Mouse (Mus musculus) mature B cell (primary cell): Measurements from ENCODE around the gene Nuak2.

Experiments used
- in situ Hi-C: fragments of 300-500 bp; cut with MboI; formaldehyde crosslinking; loops from 2 replicates; pipeline ENCODE4 v1.14.3; 2019

The Nuak2 gene

DNA sequence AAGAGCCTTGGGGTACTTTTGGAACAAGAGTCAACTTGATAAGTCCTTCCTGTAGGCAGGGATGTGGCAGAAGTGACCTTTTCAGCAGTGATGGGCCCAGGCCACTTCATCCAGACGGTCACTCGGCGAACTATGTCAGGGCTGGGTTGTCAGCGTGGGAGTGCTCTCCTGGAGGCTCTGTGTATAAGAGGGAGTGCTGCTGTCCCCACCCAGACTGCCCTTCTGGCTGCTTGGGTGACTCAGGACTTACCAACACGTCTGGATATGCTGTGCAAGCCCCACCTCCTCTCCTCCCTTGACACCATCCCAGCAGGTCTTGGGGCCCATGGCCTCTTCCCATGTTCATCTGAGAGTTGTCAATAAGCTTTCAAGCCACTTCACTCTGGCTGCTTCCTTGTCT is 37.5 kb downstream of the Nuak2 start:
- in situ Hi-C loops = loop anchor here (5.0 kb wide), 1 partner anchor 36 kb away; the partner anchor contains the start of gene Nuak2

DNA sequence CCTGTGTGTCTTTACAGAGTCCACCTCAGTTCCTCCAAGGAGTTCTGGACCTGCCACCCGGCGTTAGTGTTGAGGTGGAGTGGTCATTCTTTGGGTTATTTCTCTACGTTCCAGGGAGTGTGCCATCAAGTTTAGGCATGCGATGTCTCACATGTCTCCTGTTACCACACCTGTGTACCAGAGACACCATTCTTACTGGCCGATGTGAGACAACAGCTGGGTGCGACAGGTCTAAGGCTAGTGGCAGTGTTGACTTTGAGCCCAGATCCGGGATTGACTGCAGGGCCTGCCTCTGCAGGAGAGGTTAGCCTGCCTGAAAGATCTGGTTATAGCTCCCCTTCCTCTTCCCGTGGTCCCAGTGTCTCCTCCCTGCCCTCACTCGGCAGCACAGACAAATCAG is 38.3 kb downstream of the Nuak2 start:
- in situ Hi-C loops = loop anchor here (5.0 kb wide), 1 partner anchor 37 kb away; the partner anchor contains the start of gene Nuak2

DNA sequence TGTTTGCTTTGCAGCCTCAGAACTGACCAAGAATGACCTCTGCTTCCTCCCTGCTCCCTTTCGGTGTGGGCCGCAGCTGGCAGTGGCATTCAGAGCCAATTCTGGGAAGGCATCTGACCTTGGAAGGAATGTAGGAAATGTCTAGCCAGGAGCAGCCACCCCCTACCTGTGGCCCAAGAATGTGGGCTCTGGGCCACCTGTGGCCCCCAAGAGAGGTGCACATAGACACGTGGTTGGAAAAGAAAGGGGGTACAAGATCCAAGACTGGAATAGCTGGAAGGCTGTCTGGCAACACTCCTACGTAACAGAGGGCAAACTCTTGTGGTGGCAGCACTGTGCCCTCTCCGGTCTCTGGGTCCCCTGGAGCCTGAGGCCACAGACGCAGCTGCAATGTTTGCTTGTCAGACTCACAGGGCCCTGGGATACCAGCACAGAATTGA is 39.3 kb downstream of the Nuak2 start:
- in situ Hi-C loops = no loop called here

DNA sequence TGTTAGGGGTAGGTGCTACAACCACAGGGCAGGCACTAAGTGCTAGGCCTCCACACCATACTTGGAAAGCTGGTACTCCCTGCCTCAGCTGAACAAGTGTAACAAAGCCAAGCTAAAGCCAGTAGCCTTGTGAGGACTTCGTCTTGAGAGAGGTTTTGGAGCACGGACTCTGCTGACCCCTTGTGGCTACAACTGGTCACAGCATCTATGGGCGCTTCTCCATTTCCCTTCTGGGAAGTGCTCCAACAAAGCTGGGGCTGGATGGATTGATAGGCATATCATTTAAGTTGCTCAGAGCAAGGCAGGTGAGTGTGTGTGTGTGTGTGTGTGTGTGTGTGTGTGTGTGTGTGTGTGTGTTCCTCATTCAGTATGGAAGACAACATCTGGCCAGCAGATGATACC is 39.9 kb downstream of the Nuak2 start:
- in situ Hi-C loops = no loop called here

DNA sequence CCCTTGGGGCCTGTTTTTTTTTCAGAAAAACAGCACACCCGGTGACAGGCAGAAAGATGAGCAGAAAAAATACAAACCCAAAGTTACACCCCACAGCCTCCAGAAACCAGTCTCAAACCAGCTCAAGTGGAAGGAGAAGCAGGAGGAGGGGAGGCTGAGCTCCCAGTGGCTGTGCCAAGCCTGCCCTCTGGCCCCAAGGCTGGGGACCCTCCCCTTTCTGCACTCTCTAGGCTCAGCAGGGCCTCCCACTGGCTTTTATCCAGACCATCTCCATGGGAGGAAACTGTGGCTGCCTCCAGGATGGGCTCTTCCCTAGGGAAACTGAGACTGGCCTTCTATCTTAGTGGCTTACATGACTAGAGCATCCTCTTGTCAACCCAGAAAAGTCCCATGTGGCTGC is 40.9 kb downstream of the Nuak2 start:
- in situ Hi-C loops = no loop called here

DNA sequence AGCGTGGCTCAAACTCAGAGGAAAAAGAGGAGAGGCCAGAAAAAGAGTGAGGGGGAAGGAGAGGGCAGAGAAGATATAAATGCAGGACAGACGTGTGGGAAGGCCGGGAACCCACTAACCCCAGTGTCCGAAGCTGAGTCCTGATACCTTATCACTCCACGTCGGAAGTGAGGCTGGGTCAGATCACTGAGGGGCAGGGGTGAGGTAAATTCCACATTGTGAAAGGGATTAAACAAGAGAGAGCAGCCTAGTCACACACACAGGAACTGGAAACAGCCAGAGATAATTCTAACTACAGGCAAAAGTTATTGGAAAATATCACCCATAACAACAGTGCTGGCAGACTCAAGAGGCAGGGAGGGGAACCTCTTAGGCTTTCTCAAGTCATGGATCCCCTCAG is 46.0 kb downstream of the Nuak2 start:
- in situ Hi-C loops = loop anchor here (10.0 kb wide), 1 partner anchor 113 kb away; the partner anchor contains the start of gene Rbbp5

DNA sequence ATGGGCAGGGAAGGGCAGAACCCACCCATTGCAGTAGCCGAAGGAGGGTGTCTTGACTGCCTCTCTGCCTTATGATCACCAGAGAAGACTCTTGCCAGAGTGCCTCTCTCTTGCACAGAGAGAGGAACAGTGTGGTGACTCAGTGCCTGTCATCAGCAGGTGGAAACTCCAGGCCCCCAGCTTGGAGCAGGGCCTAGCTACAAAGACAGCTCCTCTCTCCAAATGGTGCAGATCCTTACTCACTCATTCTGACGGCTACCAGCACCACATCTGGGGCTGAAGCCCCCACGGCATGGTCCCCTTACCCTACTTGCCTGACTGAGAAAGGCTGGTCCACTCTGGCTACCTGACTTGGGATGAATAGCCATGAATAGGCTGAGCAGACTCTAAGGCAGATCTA is 48.5 kb downstream of the Nuak2 start:
- in situ Hi-C loops = loop anchor here (10.0 kb wide), 1 partner anchor 110 kb away; the partner anchor contains the start of gene Rbbp5

DNA sequence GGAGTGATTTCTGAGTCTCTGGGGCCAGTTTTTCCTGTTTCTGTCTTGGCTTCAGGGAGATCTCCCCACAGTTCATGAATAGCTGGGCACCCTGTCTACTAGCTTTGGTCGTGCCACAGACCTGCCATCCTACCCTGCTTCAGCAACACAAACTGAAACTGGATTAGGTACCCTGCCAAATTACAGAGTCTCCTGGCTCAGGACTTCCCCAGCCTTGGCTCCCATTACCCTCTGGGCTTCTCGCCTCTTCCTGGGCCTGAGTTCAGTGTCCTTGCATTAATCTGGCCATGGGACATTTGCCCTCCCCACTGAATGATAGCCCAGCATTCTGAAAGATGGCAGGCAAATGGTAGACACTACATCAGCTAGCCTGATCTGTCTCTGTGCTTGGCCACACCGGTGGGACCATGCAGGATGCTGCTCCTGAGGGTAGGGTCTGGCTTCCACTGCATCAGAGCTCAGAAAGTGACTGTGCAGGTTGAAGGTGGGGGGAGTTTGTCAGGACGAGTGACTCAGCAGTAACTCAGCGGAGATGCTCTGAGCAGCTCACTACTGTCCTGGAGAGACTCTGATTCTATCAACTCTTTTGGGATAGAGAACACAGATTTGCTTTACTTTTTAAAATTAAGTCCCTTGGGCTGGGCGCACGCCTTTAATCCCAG is 49.1 kb downstream of the Nuak2 start:
- in situ Hi-C loops = loop anchor here (10.0 kb wide), 1 partner anchor 110 kb away; the partner anchor contains the start of gene Rbbp5

DNA sequence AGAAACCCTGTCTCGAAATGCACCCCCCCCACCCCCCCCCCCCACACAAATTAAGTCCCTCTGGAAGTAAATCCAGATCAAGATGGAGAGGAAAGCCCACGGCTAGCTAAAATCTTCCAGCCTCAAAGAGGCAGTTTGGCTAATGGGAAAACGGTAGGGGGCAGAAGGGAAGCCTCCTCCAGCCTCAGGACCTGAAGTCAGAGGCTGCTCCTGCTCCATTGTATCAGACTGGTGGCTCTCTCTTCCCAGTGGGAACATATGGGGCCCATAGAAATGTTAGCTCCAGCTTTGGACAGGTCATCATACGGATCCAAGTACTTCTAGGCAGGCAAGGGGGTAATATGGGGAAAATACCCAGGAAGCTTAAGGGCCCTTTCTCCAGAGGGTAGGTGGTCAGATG is 49.7 kb downstream of the Nuak2 start:
- in situ Hi-C loops = loop anchor here (10.0 kb wide), 1 partner anchor 109 kb away; the partner anchor contains the start of gene Rbbp5

DNA sequence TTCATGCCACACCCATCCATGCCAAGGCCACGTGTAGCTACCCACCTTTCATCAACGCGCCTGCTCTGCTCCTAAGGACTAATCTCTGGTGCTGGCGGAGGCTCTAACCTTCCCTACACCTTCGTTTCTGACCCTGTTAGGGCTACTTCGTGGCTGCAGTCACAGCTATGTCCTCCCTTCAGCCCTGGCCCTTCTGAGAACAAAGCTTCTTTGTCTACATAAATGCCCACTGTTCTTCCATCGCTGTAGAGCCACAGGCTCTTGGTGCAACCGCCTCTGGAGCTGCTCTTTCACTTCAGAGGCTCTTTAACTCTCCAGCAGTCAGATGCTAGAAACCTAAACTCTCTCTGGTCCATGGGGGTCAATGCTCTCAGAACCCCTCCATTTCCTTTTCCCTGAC is 50.3 kb downstream of the Nuak2 start:
- in situ Hi-C loops = loop anchor here (10.0 kb wide), 1 partner anchor 109 kb away; the partner anchor contains the start of gene Rbbp5

DNA sequence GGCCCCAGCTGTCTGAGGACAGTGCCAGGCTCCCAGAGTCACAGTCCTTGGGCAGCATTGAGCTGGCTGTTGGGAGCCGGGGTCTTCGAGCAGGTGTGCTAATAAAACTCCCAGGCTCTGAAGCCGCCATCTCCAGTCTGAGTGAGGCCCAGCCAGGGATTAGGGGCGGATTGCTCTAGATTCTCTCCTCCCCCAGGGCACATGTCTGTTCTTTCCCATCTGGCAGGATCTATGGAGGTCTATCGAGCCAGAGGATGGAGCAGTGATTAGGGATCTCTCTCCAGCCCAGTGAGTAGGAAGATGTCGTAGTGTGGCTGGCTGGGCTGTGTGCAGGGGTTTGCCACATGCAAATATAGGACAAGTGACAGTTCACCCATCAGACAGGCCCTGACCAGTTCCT is 51.0 kb downstream of the Nuak2 start:
- in situ Hi-C loops = loop anchor here (10.0 kb wide), 1 partner anchor 108 kb away; the partner anchor contains the start of gene Rbbp5

DNA sequence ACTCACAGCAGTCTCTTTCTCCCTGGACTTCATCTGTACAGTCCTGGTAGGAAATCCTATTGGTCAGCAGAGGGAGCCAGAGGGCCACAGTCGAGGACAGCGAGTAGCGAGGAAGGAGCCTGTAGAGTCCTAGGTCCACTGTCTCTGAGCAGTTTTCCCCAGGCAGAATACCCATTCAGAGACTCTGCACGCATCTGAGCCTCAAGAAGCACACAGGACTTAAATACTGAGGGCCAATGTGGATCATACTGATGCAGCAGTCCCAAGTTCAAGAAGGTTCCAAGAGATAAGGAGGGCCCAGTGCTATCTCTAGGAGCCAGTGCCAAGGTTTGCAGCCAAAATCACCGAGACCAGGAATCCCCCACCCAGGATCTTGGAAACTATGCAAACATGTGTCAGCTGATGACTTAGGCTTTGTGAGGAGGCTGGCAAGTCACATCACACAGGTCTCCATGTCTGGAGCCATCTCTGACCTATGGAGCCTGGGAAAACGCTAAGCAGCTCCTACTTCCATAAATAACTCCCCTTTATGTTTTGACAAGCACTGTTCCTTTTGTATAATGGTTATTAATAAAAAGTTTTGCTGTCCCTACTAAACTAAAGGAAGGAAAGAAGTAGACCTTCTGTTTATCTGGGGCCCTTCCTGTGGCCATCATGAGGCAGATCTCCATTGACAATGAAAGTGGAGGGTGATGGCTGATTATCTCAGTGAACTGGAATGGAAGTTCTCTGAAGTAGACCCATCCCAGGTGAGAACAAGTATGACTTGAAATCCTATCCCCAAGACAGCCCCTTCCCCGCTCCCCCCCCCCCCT is 52.0 kb downstream of the Nuak2 start:
- in situ Hi-C loops = loop anchor here (10.0 kb wide), 1 partner anchor 107 kb away; the partner anchor contains the start of gene Rbbp5

DNA sequence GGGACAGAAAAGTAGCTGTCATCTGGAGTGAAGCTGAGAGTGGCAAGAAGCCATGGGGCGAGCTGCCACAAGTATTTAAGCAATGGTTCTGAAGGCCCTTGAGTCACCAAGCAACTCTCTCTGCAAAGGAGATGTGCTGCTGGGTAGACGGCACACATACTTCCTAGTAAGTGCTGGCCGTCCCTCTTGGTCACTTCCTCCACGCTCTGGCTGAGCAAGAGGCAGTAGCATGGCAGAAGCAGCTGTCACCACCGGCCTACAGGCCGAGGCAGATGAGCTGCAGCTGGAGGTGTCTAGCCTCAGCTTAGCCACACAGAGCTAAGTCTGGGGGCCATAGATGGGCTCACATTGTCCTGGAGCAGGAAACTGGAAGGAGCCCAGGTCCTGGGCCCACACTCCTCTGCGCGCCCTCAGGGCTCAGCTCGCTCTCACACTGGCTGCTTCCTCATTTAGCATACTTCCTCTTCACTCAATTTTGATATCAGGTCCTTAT is 54.8 kb downstream of the Nuak2 start:
- in situ Hi-C loops = no loop called here

DNA sequence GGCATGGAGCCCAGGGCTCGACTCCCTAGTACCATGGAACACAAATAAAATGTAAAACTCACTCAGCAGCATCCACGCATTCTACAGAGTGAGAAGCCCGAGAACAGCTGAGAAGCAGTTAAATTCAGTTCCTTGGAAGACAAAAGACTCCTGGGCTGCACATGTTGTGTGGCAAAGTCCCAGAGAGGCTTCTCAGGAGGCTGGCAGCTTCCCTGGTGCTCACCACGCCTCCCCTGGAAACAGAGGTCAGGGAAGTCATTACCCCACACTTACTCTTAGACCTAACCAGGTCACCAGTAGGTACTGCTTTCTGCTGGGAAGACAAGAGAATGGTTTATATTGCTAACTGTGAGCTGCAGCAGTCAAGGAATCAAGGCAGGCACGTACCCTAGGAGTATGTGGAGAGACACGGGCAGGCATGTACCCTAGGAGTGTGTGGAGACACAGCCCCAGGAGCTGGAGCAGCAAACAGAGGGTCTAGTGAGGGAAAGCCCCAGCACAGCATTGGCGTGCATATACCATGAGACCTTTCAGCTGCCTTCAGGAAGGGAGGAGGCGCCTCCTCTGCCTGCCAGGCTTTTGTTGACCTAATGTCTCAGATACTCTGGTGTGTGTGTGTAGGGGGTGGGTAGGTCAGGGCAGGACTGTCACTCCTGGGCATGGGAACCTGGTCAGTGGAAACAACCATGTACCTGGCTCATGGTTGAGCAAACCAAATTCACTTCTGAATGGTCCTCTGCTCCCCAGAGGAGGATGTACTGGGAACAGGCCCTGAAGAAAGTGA is 55.6 kb downstream of the Nuak2 start:
- in situ Hi-C loops = no loop called here

DNA sequence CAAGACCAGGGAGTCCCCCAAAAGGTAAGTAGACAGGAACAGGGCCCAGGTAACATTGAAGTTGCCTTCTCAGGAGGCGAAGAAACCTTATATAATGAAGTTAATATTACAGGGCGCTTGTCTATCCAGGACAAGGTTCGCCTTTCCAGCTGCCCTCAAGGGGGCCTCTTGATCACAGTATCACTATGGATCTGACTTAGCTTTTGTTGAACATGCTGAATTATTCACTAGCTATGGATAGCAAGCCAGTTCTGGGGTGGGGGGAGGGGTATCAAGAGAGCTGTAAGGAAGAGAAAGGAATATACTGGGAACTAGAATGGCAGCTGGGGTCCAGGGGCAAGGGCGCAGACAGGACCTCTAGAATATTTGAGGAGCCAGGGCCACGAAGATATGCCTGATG is 56.4 kb downstream of the Nuak2 start:
- in situ Hi-C loops = no loop called here

DNA sequence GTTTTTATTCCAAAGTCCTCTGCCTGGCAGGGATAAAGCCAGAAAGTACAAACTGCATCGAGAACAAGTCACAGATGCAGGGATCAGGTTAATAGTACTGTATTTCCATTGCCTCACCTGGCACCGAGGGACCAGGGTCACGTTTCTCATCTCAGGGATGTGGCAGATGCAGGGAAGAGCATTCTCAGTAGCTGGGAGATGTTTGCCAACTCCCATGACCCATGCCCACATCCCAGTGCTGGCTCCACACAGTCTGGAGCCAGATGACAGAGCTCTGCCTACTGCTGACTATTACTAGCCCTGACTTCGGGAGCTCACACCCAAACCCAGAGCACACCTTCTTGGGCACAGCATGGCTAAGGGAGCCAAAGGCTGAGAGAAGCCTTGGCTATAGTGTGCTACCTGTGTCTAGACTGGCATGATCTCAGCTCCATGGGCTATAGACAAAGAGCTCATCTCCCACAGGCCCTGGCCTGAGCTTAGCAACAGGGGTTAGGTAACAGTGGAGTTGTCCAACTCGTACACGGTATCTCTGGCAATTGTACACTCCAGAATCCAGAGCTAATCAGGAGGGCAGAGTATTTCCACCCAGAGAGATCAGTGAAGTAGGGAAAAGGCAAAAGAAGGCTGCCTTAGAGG is 57.1 kb downstream of the Nuak2 start:
- in situ Hi-C loops = no loop called here

DNA sequence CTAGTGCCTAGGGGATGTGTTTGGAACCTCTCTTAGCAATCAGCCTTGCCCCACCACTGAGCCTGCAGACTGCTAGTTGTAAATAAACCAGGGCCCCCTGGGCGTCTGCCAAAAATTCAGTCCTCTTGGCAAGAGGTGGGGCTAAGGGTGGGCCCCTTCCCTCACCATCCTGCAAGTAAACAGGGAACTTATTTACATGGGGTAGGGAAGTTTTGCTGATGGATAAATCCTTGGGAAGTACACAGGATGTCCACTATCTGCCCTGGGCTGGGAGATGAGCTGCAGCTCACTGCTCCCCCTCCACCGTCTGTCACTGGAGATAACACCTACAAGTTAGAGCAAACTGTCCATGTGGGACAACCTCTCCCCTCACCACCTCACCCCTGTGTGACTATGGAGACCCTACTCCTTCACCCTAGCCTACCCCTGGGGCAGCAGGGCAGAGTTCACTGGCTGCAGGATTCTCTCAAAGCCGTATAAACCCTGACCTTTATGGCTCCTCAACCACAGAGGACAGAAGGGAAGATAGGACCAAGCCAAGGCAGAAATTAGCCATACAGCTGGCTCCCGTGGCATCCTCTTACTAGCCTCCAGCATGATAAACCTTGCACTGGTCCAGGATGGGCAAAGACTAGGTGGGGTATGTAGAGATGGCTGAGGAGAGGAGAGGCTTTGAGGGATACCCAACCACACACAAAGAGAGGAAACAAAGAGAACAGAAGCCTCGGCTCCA is 58.4 kb downstream of the Nuak2 start:
- in situ Hi-C loops = no loop called here

DNA sequence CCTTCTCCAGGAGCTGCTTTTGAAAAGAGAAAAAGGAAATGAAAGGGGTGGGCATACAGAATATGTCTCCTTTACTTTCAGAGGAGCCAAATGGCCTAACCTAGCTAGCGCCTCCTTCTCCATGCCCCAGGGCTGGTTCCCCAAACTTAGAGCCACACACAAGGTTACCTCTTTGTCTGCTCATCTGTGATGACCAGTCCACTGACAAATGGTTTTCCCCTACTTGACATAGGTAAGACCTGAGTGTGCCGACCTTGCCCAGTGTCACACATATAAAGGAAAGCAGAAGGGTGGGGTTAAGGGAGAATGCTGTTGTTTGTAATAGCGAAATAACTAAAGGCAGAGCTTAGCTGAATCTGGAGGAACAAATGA is 58.9 kb downstream of the Nuak2 start:
- in situ Hi-C loops = no loop called here

DNA sequence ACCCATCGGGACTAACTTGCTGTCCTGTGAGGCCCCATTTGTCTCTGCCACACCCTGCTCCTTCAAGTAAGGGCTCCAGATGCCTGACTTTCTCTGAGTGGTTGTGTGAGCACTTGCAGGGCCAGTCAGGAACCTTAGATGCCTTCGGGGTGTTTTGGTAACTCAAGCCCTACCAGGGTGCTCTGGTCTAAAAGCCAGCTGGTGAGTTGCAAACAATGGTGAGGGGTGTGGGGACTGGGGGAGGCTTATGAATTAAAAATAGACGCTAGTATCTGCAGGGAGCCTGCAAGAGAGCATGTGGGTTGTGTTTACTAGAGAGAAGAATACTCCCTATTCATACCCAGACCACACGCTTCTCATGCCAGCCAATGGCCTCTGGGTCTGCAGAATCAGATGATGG is 59.3 kb downstream of the Nuak2 start:
- in situ Hi-C loops = no loop called here

DNA sequence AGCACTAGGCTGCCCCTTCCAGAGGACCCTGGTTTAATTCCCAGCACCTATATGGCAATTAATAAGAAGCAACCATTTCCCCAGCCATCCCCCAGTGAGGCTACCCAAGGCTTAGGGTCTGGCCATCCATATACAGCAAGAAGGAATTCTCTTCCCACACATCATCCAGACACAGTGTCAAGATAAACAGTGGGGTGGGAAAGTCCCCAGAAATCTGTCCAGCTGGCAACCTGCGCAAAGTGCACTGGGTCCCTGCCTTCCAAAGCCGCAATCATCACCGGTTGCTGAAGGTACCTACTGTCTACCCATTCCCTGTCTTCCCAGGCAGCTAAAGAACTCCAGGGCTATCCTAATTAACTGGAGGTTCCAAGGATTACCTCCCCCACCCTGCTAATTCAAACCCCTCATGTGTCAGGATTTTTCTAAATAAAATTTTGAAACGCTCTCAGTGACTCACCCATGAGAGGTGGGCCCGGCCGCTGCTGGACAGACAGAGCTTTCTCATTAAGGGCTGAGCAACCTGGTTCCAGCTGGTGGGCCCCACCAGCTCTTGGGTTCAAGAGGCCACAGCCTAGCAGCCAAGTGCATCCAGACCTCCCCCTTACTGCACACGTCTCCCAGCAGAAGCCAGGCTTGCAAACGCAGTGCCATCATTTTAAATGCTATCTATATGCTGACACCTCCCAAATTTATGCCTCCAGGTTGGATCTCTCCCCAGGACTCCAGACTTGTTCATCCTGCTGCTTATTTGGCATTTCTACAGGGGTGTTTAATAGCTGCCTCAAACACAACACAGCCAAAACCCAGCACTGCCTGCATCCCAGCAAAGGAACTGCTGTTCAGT is 60.5 kb downstream of the Nuak2 start:
- in situ Hi-C loops = no loop called here
